Mouse (Mus musculus) heart, embryonic 11.5 days (tissue): ENCODE data around the gene Nxpe5. TPM values are rescaled to one million over a fixed set of nuclear protein-coding genes. Genes with fewer than 3 reads are reported as not detected.

Source experiments
- ATAC-seq: fragments of 200-750 bp; cut with Nextera tagmentation; replicated peaks from 2 replicates; pipeline ENCODE4 v1.8.0; 2017; ENCODE audit warnings: moderate library complexity; ENCODE audit not compliant: insufficient number of reproducible peaks, low FRiP score, low TSS enrichment
- H3K27ac ChIP-seq: fragments of 300-500 bp; sonication (generic); 2 replicates; pipeline ENCODE4 v1.5.1; 2014; ENCODE audit warnings: mild to moderate bottlenecking, low read depth, low read length
- H3K27me3 ChIP-seq: fragments of 300-500 bp; sonication (generic); 2 replicates; pipeline ENCODE4 v1.6.1; 2014; ENCODE audit warnings: mild to moderate bottlenecking, low read length, mixed read lengths; ENCODE audit not compliant: control insufficient read depth, insufficient read depth
- H3K36me3 ChIP-seq: fragments of 300-500 bp; sonication (generic); 2 replicates; pipeline ENCODE4 v1.6.1; 2014; ENCODE audit warnings: mild to moderate bottlenecking, low read length, moderate library complexity, mixed read lengths; ENCODE audit not compliant: control insufficient read depth, insufficient read depth
- H3K4me1 ChIP-seq: fragments of 300-500 bp; sonication (generic); 2 replicates; pipeline ENCODE4 v1.6.1; 2014; ENCODE audit warnings: low read length; ENCODE audit not compliant: control insufficient read depth, insufficient read depth
- H3K4me2 ChIP-seq: fragments of 300-500 bp; sonication (generic); 2 replicates; pipeline ENCODE4 v1.6.1; 2014; ENCODE audit warnings: mild to moderate bottlenecking, moderate library complexity
- H3K4me3 ChIP-seq: fragments of 300-500 bp; sonication (generic); 2 replicates; pipeline ENCODE4 v1.5.1; 2014; ENCODE audit warnings: low read depth, low read length
- H3K9ac ChIP-seq: fragments of 300-500 bp; sonication (generic); 2 replicates; pipeline ENCODE4 v1.6.1; 2014; ENCODE audit warnings: mild to moderate bottlenecking, low read depth, low read length, moderate library complexity
- H3K9me3 ChIP-seq: fragments of 300-500 bp; sonication (generic); replicated peaks from 2 replicates; pipeline ENCODE4 v1.6.1; 2016; ENCODE audit warnings: low read length; ENCODE audit not compliant: control insufficient read depth
- whole genome bisulfite sequencing: fragments of 180-500 bp; shearing (Covaris S2); extraction: QIAGEN DNeasy Blood & Tissue Kit; methylation state at CpG from one replicate; pipeline ENCODE4 v1.1.7; 2014; ENCODE audit not compliant: insufficient replicate concordance; 5-methylcytosine and 5-hydroxymethylcytosine counted together
- polyA plus RNA-seq: library from polyadenylated mRNA; unstranded; fragments of >200 nt; fragmentation: Nextera tagmentation; extraction: Ambion mirVana; gene quantifications from 2 replicates; pipeline ENCODE4 v1.2.1, GENCODE M21; 2014

Gene Nxpe5
- polyA plus RNA-seq, 1 experiment from 2014 or later, result not detected

DNA sequence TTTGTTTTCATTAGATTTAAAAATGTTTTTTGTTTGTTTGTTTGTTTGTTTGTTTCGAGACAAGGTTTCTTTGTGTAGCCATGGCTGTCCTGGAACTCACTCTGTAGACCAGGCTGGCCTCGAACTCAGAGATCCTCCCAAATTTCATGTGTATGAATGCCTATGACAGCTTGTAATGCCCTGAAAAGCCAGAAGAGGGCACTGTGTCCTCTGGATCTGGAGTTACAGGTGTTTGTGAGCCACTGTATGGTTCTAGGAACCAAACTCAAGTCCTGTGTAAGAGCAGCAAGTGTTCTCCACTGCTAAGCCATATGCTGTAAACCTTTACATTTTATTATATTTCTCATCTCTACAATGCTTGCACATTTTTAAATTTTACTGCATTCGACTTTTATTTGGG is 62.2 kb downstream of the Nxpe5 start:
- H3K36me3 ChIP-seq, result no peaks in the 10 kb centered on the region
- no peak overlapping the region for H3K4me3 ChIP-seq
- 68% methylated on average over 3 of the region's 3 CpGs for WGBS
- no peak overlapping the region for H3K27ac ChIP-seq
- H3K9ac ChIP-seq, result no peak overlapping the region
- H3K9me3 ChIP-seq, result no peaks in the 10 kb centered on the region
- H3K4me2 ChIP-seq, result no peak overlapping the region
- no peak for ATAC-seq
- no peaks in the 10 kb centered on the region for H3K27me3 ChIP-seq
- H3K4me1 ChIP-seq, result no peaks in the 10 kb centered on the region

DNA sequence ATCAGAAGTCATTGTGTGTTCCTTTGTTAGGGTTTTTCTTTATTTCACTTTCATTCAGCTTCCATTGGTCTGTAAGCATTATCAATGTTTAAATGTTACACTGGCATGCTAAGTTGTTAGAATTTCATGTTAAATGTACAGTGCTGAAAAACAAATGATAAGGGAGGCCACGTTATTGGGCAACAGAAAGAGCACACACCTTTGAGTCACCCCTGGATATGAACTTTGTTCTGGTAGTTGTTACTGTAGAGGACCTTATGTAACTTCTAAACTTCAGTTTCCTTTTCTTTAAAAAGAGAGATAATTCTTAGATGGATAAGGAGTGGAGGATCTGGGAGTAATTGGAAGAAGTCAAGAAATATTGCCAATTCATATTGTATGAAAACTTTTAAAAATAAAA is 65.9 kb downstream of the Nxpe5 start:
- H3K9me3 ChIP-seq, result no peaks in the 10 kb centered on the region
- H3K27ac ChIP-seq, result no peak overlapping the region
- no peak overlapping the region for H3K9ac ChIP-seq
- no peaks in the 10 kb centered on the region for H3K36me3 ChIP-seq
- H3K4me3 ChIP-seq, result no peak overlapping the region
- H3K4me2 ChIP-seq, result no peak overlapping the region
- WGBS, result 73% methylated on average over 1 of the region's 1 CpGs
- H3K4me1 ChIP-seq, result no peaks in the 10 kb centered on the region
- no peak for ATAC-seq
- H3K27me3 ChIP-seq, result no peaks in the 10 kb centered on the region

GRCm38 (mm10) chr5:138294158-138294557 is 68.5 kb downstream of the Nxpe5 start:
- Histone ChIP-seq H3K9ac (no peak overlapping the region), H3K27ac (no peak overlapping the region), H3K9me3 (no peaks in the 10 kb centered on the region), H3K4me2 (no peak overlapping the region), H3K4me1 (no peaks in the 10 kb centered on the region), H3K4me3 (no peak overlapping the region), H3K36me3 (no peaks in the 10 kb centered on the region), H3K27me3 (no peaks in the 10 kb centered on the region)
- ATAC-seq, result no peak

GRCm38 (mm10) chr5:138299613-138300012 is 73.9 kb downstream of the Nxpe5 start:
- no peak for ATAC-seq
- Histone ChIP-seq H3K4me2 (no peak overlapping the region), H3K9me3 (no peaks in the 10 kb centered on the region), H3K27me3 (no peaks in the 10 kb centered on the region), H3K4me1 (no peaks in the 10 kb centered on the region), H3K9ac (no peak overlapping the region), H3K4me3 (no peak overlapping the region), H3K36me3 (no peaks in the 10 kb centered on the region), H3K27ac (no peak overlapping the region)
- WGBS, result 66% methylated on average over 2 of the region's 2 CpGs

Other genes starting within 250 kb of the Nxpe5 start
- not detected in 2 replicates for gene Azgp1, start 244.4 kb upstream of the Nxpe5 start, polyA plus RNA-seq
- gene Smok3a, start 204.6 kb upstream of the Nxpe5 start, polyA plus RNA-seq, result not detected in 2 replicates
- not detected in 2 replicates for gene Smok3b, start 204.5 kb upstream of the Nxpe5 start, polyA plus RNA-seq
- gene Smok3c, start 172.7 kb upstream of the Nxpe5 start, polyA plus RNA-seq, result not detected in 2 replicates
- gene Zkscan1, start 140.8 kb upstream of the Nxpe5 start, polyA plus RNA-seq, result 13.0 and 18.1 TPM in 2 replicates
- gene Zscan21, start 109.0 kb upstream of the Nxpe5 start, polyA plus RNA-seq, result 45.7 and 48.5 TPM in 2 replicates
- gene Zfp113, start 70.2 kb upstream of the Nxpe5 start, polyA plus RNA-seq, result 8.0 and 10.0 TPM in 2 replicates
- 253 and 277 TPM in 2 replicates for gene Cops6, start 64.8 kb upstream of the Nxpe5 start, polyA plus RNA-seq
- 10.2 TPM in 2 replicates for gene Ap4m1, start 53.9 kb upstream of the Nxpe5 start, polyA plus RNA-seq
- 139 and 143 TPM in 2 replicates for gene Mcm7, start 53.5 kb upstream of the Nxpe5 start, polyA plus RNA-seq
- gene Taf6, start 38.4 kb upstream of the Nxpe5 start, polyA plus RNA-seq, result 82.8 and 85.2 TPM in 2 replicates
- 31.7 and 33.7 TPM in 2 replicates for gene Cnpy4, start 38.4 kb upstream of the Nxpe5 start, polyA plus RNA-seq
- 4.5 and 5.9 TPM in 2 replicates for gene Mblac1, start 31.6 kb upstream of the Nxpe5 start, polyA plus RNA-seq
- 71.8 and 74.4 TPM in 2 replicates for gene Lamtor4, start 29.6 kb downstream of the Nxpe5 start, polyA plus RNA-seq
- 3.5 and 4.0 TPM in 2 replicates for gene BC037034, start 38.1 kb downstream of the Nxpe5 start, polyA plus RNA-seq
- gene Gal3st4, start 46.9 kb downstream of the Nxpe5 start, polyA plus RNA-seq, result 1.3 and 1.4 TPM in 2 replicates
- gene Gm43720, start 54.1 kb downstream of the Nxpe5 start, polyA plus RNA-seq, result 0.10 and 0.14 TPM in 2 replicates
- 2.9 and 3.0 TPM in 2 replicates for gene Gpc2, start 54.1 kb downstream of the Nxpe5 start, polyA plus RNA-seq
- 1.8 and 4.4 TPM in 2 replicates for gene Stag3, start 54.3 kb downstream of the Nxpe5 start, polyA plus RNA-seq
- 0.14 TPM in 1 of 2 replicates, not detected in the other for gene Pvrig, start 116.1 kb downstream of the Nxpe5 start, polyA plus RNA-seq
- gene Zfp157, start 215.6 kb downstream of the Nxpe5 start, polyA plus RNA-seq, result 21.9 and 23.6 TPM in 2 replicates